Mouse (Mus musculus): ENCODE measurements around the gene Aqp8.

DNA sequence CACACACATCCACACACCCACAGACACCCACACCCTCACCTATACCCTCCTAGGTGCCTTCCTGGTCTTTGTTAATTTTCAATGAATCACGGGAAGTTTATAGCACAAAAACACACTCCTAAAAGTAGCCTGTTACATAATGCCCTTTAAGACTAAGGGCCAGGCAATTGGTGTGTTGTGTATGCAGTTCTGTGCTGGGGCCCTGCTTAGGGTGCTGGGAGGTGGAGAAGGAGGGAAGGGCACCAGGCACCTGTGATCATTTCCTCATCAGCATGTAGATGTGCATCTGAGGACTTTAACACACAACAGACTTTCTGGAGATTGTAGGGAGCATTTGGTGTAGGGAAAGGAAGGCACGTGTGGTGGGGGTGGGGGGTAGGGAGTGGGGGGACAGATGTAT is 13.3 kb upstream of the Aqp8 start:
- TF ChIP-seq CTCF (IDR thresholded peaks at IDR 0.05; ENCODE audit: low read depth) (no peak), EP300 (optimal IDR thresholded peaks at IDR 0.05) (no peak)
